Mouse (Mus musculus): ENCODE results near the gene Galnt7.

DNA sequence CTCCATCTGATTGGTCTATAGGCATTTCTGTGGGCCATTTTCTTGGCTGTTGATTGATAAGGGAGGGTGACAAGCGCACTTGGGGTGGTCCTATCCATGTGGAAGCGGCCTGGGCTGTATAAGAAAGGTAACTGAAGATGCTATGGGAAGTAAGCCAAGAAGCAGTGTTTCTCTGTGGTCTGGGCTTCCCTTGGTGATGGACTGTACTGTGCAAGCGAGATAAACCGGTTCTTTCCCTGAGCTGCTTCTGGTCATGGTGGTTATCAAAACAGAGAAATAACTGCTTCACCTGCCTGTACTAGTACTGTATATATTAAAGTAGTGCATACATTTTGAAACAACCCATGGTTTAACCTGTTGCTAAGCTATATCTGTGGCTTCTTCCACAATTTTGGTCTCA lies 161.0 kb downstream of the Galnt7 start:
- TF ChIP-seq HCFC1 (IDR thresholded peaks at IDR 0.05; ENCODE audit: borderline replicate concordance, insufficient read depth, low read length) (no peak), ZNF384 (IDR thresholded peaks at IDR 0.05; ENCODE audit: low read depth, low read length) (no peak), ZC3H11A (IDR thresholded peaks at IDR 0.05; ENCODE audit: borderline replicate concordance, low read depth, low read length) (no peak)

Data from ES-E14 (cell line).